Mouse (Mus musculus) liver, postnatal 0 days (tissue): ENCODE results near the gene Fam171a2. TPM values are rescaled to one million over a fixed set of nuclear protein-coding genes. Genes with fewer than 3 reads are reported as not detected.

Source experiments
- ATAC-seq: fragments of 200-750 bp; cut with Nextera tagmentation; 2 replicates; pipeline ENCODE4 v1.8.0; 2017; ENCODE audit warnings: mild to moderate bottlenecking, moderate library complexity
- DNase-seq: peaks from one replicate; pipeline ENCODE4 v3.0.0-alpha.2; 2016
- H3K27ac ChIP-seq: fragments of 300-500 bp; sonication (generic); 2 replicates; pipeline ENCODE4 v1.5.1; 2014; ENCODE audit warnings: antibody characterized with exemption, moderate library complexity, mild to moderate bottlenecking, low read depth
- H3K27me3 ChIP-seq: fragments of 300-500 bp; sonication (generic); 2 replicates; pipeline ENCODE4 v1.6.1; 2014; ENCODE audit warnings: low read length, control low read depth, mixed read lengths; ENCODE audit not compliant: insufficient read depth
- H3K36me3 ChIP-seq: fragments of 300-500 bp; sonication (generic); replicated peaks from 2 replicates; pipeline ENCODE4 v1.6.1; 2014; ENCODE audit warnings: mild to moderate bottlenecking, control low read depth, low read length, moderate library complexity, mixed read lengths; ENCODE audit not compliant: insufficient read depth
- H3K4me1 ChIP-seq: fragments of 300-500 bp; sonication (generic); 2 replicates; pipeline ENCODE4 v1.6.1; 2014; ENCODE audit warnings: antibody characterized with exemption, mild to moderate bottlenecking, control low read depth; ENCODE audit not compliant: insufficient read depth
- H3K4me2 ChIP-seq: fragments of 300-500 bp; sonication (generic); 2 replicates; pipeline ENCODE4 v1.6.1; 2014; ENCODE audit warnings: low read depth, mild to moderate bottlenecking, low read length, moderate library complexity, mixed read lengths
- H3K4me3 ChIP-seq: fragments of 300-500 bp; sonication (generic); 2 replicates; pipeline ENCODE4 v1.5.1; 2014; ENCODE audit warnings: low read depth, low read length
- H3K9ac ChIP-seq: fragments of 300-500 bp; sonication (generic); replicated peaks from 2 replicates; pipeline ENCODE4 v1.6.1; 2014; ENCODE audit warnings: mild to moderate bottlenecking, moderate library complexity
- H3K9me3 ChIP-seq: fragments of 300-500 bp; sonication (generic); 2 replicates; pipeline ENCODE4 v1.6.1; 2016; ENCODE audit warnings: mild to moderate bottlenecking, control low read depth, low read length, mixed read lengths
- CTCF ChIP-seq: sonication (generic); IDR thresholded peaks from 2 replicates; pipeline ENCODE4 v1.5.1; 2016; ENCODE audit warnings: antibody characterized with exemption, low read depth
- EP300 ChIP-seq: IDR thresholded peaks from 2 replicates; pipeline ENCODE4 v1.6.1; 2016; ENCODE audit warnings: antibody characterized with exemption, low read depth, mild to moderate bottlenecking
- WGBS: fragments of 180-500 bp; shearing (Covaris S2); extraction: QIAGEN DNeasy Blood & Tissue Kit; methylation state at CpG from one replicate; pipeline ENCODE4 v1.1.7; 2014; ENCODE audit not compliant: insufficient replicate concordance; 5-methylcytosine and 5-hydroxymethylcytosine counted together
- polyA plus RNA-seq: library from polyadenylated mRNA; unstranded; fragments of >200 nt; fragmentation: Nextera tagmentation; extraction: Ambion mirVana; gene quantifications from 2 replicates; pipeline ENCODE4 v1.2.1, GENCODE M21; 2015

Gene Fam171a2
- polyA plus RNA-seq, 1 experiment from 2014 or later: 0.23 TPM

- H3K9ac ChIP-seq: peak overlapping the region; percentile 100
- WGBS: 21% methylated on average over 3 of the region's 3 CpGs
- H3K9me3 ChIP-seq: no peaks in the 10 kb centered on the region
- peak overlapping the region; percentile 99 for H3K4me3 ChIP-seq
- no peaks in the 10 kb centered on the region for H3K27me3 ChIP-seq
- H3K36me3 ChIP-seq: peaks cover 36% of the 10 kb centered on the region
- TF ChIP-seq CTCF: no peak
- 0 out of 2 replicates have a peak, but pooled peaks have one; percentile 24 for TF ChIP-seq EP300
- peaks cover 33% of the 10 kb centered on the region for H3K4me1 ChIP-seq
- DNase-seq: peak; percentile 38
- no peak for ATAC-seq
- H3K4me2 ChIP-seq: peak overlapping the region; percentile 82
- H3K27ac ChIP-seq: peak overlapping the region; percentile 99
Measured at GRCm38 (mm10) chr11:102406401-102406800, 41.1 kb downstream of the Fam171a2 start.

GRCm38 (mm10) chr11:102405544-102406285 is 41.8 kb downstream of the Fam171a2 start:
- Histone ChIP-seq H3K36me3 (peaks cover 36% of the 10 kb centered on the region), H3K27me3 (peaks cover 2% of the 10 kb centered on the region), H3K27ac (peak overlapping the region; percentile 99), H3K4me3 (peak overlapping the region; percentile 99), H3K4me1 (peaks cover 26% of the 10 kb centered on the region), H3K9me3 (no peaks in the 10 kb centered on the region), H3K9ac (peak overlapping the region; percentile 100), H3K4me2 (peak overlapping the region; percentile 82)
- TF ChIP-seq EP300 (no peak), CTCF (no peak)
- WGBS: 74% methylated on average over 11 of the region's 11 CpGs
- ATAC-seq (no peak), DNase-seq (no peak)

GRCm38 (mm10) chr11:102404161-102405010 is 43.1 kb downstream of the Fam171a2 start:
- H3K27me3 ChIP-seq: peaks cover 15% of the 10 kb centered on the region
- ATAC-seq: no peak
- H3K4me1 ChIP-seq: peaks cover 25% of the 10 kb centered on the region
- H3K9ac ChIP-seq: peak overlapping the region; percentile 18; the same call in 1 of the 2 replicates
- H3K4me2 ChIP-seq: peak overlapping the region; percentile 82
- peaks cover 36% of the 10 kb centered on the region for H3K36me3 ChIP-seq
- no peak overlapping the region for H3K27ac ChIP-seq
- TF ChIP-seq CTCF: no peak
- TF ChIP-seq EP300: no peak
- no peak for DNase-seq
- WGBS: 76% methylated on average over 18 of the region's 18 CpGs
- H3K4me3 ChIP-seq: peak overlapping the region; percentile 99
- no peaks in the 10 kb centered on the region for H3K9me3 ChIP-seq

- Histone ChIP-seq H3K4me2 (no peak overlapping the region), H3K9me3 (no peaks in the 10 kb centered on the region), H3K4me1 (peaks cover 26% of the 10 kb centered on the region), H3K36me3 (peaks cover 36% of the 10 kb centered on the region), H3K27me3 (peaks cover 23% of the 10 kb centered on the region), H3K27ac (no peak overlapping the region), H3K9ac (no peak overlapping the region), H3K4me3 (no peak overlapping the region)
- 97% methylated on average over 11 of the region's 11 CpGs for WGBS
- no peak for DNase-seq
- no peak for TF ChIP-seq EP300
- no peak for TF ChIP-seq CTCF
- ATAC-seq: no peak
Measured at GRCm38 (mm10) chr11:102403657-102404056, 43.8 kb downstream of the Fam171a2 start.

- H3K4me1 ChIP-seq: peaks cover 26% of the 10 kb centered on the region
- no peak overlapping the region for H3K4me3 ChIP-seq
- TF ChIP-seq EP300: no peak
- TF ChIP-seq CTCF: no peak
- no peak for ATAC-seq
- 68% methylated on average over 12 of the region's 12 CpGs for WGBS
- H3K4me2 ChIP-seq: no peak overlapping the region
- H3K27me3 ChIP-seq: peaks cover 37% of the 10 kb centered on the region
- no peak for DNase-seq
- H3K9me3 ChIP-seq: no peaks in the 10 kb centered on the region
- H3K9ac ChIP-seq: no peak overlapping the region
- no peak overlapping the region for H3K27ac ChIP-seq
- H3K36me3 ChIP-seq: peaks cover 36% of the 10 kb centered on the region
Measured at GRCm38 (mm10) chr11:102401898-102402500, 45.5 kb downstream of the Fam171a2 start.
